Mouse (Mus musculus): ENCODE measurements around the gene Nemp1. TPM values are rescaled to one million over a fixed set of nuclear protein-coding genes. Genes with fewer than 3 reads are reported as not detected.

Nemp1 gene
- polyA plus RNA-seq, 1 experiment from 2014 or later, result 11.2 TPM

- ATAC-seq (replicated peaks; ENCODE audit: low FRiP score), result no peak
- Histone ChIP-seq H3K9ac (ENCODE audit: low read depth, low read length) (no peak overlapping the region), H3K4me2 (no peak overlapping the region), H3K9me3 (ENCODE audit: control insufficient read depth, low read length) (no peaks in the 10 kb centered on the region), H3K4me1 (replicated peaks; ENCODE audit: control insufficient read depth, insufficient read depth, low read length) (peaks cover 56% of the 10 kb centered on the region), H3K27ac (ENCODE audit: low read depth, low read length) (no peak overlapping the region), H3K36me3 (ENCODE audit: control insufficient read depth, insufficient read depth, low read length) (no peaks in the 10 kb centered on the region), H3K27me3 (replicated peaks; ENCODE audit: control insufficient read depth, insufficient read depth, low read length) (no peaks in the 10 kb centered on the region), H3K4me3 (ENCODE audit: low read depth, low read length) (no peak overlapping the region)
- no peak for DNase-seq (ENCODE audit: low spot score)
- 47% methylated on average over 5 of the region's 5 CpGs for WGBS
Measured at GRCm38 (mm10) chr10:127734434-127734833, 67.7 kb downstream of the Nemp1 start.

GRCm38 (mm10) chr10:127736266-127736665, 69.6 kb downstream of the Nemp1 start:
- no peaks in the 10 kb centered on the region for H3K27me3 ChIP-seq (replicated peaks; ENCODE audit: control insufficient read depth, insufficient read depth, low read length)
- ATAC-seq (replicated peaks; ENCODE audit: low FRiP score) (no peak), DNase-seq (ENCODE audit: low spot score) (no peak)
- no peak overlapping the region; the same call in 1 of the 2 replicates for H3K27ac ChIP-seq (ENCODE audit: low read depth, low read length)
- no peak overlapping the region for H3K4me2 ChIP-seq
- no peak overlapping the region for H3K4me3 ChIP-seq (ENCODE audit: low read depth, low read length)
- H3K9me3 ChIP-seq (ENCODE audit: control insufficient read depth, low read length), result no peaks in the 10 kb centered on the region
- H3K4me1 ChIP-seq (replicated peaks; ENCODE audit: control insufficient read depth, insufficient read depth, low read length), result peaks cover 47% of the 10 kb centered on the region
- H3K9ac ChIP-seq (ENCODE audit: low read depth, low read length), result no peak overlapping the region
- 65% methylated on average over 2 of the region's 2 CpGs for whole genome bisulfite sequencing
- no peaks in the 10 kb centered on the region for H3K36me3 ChIP-seq (ENCODE audit: control insufficient read depth, insufficient read depth, low read length)

- H3K4me1 ChIP-seq (replicated peaks; ENCODE audit: control insufficient read depth, insufficient read depth, low read length), result peaks cover 41% of the 10 kb centered on the region
- no peak overlapping the region for H3K4me2 ChIP-seq
- DNase-seq (ENCODE audit: low spot score), result no peak
- no peaks in the 10 kb centered on the region for H3K9me3 ChIP-seq (ENCODE audit: control insufficient read depth, low read length)
- no peak overlapping the region for H3K4me3 ChIP-seq (ENCODE audit: low read depth, low read length)
- H3K36me3 ChIP-seq (ENCODE audit: control insufficient read depth, insufficient read depth, low read length), result peaks cover 4% of the 10 kb centered on the region; the same call in 1 of the 2 replicates
- H3K9ac ChIP-seq (ENCODE audit: low read depth, low read length), result no peak overlapping the region
- no peak for ATAC-seq (replicated peaks; ENCODE audit: low FRiP score)
- no peak overlapping the region for H3K27ac ChIP-seq (ENCODE audit: low read depth, low read length)
- 43% methylated on average over 4 of the region's 4 CpGs for WGBS
- no peaks in the 10 kb centered on the region for H3K27me3 ChIP-seq (replicated peaks; ENCODE audit: control insufficient read depth, insufficient read depth, low read length)
Measured at GRCm38 (mm10) chr10:127736916-127737315, 70.2 kb downstream of the Nemp1 start.

GRCm38 (mm10) chr10:127737552-127737951, 70.9 kb downstream of the Nemp1 start:
- H3K4me1 ChIP-seq (replicated peaks; ENCODE audit: control insufficient read depth, insufficient read depth, low read length), result peaks cover 41% of the 10 kb centered on the region
- WGBS, result 21% methylated on average over 2 of the region's 2 CpGs
- H3K27ac ChIP-seq (ENCODE audit: low read depth, low read length), result no peak overlapping the region
- ATAC-seq (replicated peaks; ENCODE audit: low FRiP score) (no peak), DNase-seq (ENCODE audit: low spot score) (no peak)
- H3K4me2 ChIP-seq, result no peak overlapping the region
- H3K9me3 ChIP-seq (ENCODE audit: control insufficient read depth, low read length), result no peaks in the 10 kb centered on the region
- H3K36me3 ChIP-seq (ENCODE audit: control insufficient read depth, insufficient read depth, low read length), result peaks cover 10% of the 10 kb centered on the region
- no peaks in the 10 kb centered on the region for H3K27me3 ChIP-seq (replicated peaks; ENCODE audit: control insufficient read depth, insufficient read depth, low read length)
- no peak overlapping the region for H3K9ac ChIP-seq (ENCODE audit: low read depth, low read length)
- H3K4me3 ChIP-seq (ENCODE audit: low read depth, low read length), result no peak overlapping the region

GRCm38 (mm10) chr10:127738151-127738882, 71.6 kb downstream of the Nemp1 start:
- peak overlapping the region; percentile 41 for H3K9ac ChIP-seq (ENCODE audit: low read depth, low read length)

GRCm38 (mm10) chr10:127739083-127739660, 72.5 kb downstream of the Nemp1 start, which contains the start of gene Zbtb39:
Zbtb39 (plus strand) TSS chr10:127739538.
- Histone ChIP-seq H3K4me2 (peak within 1 kb of the TSS; percentile 88), H3K4me1 (replicated peaks; ENCODE audit: control insufficient read depth, insufficient read depth, low read length) (peaks cover 35% of the 10 kb centered on the region), H3K27me3 (replicated peaks; ENCODE audit: control insufficient read depth, insufficient read depth, low read length) (no peaks in the 10 kb centered on the region), H3K27ac (ENCODE audit: low read depth, low read length) (peak within 1 kb of the TSS; percentile 79), H3K4me3 (ENCODE audit: low read depth, low read length) (peak within 1 kb of the TSS; percentile 96), H3K9ac (ENCODE audit: low read depth, low read length) (peak within 1 kb of the TSS; percentile 95), H3K9me3 (ENCODE audit: control insufficient read depth, low read length) (no peaks in the 10 kb centered on the region), H3K36me3 (ENCODE audit: control insufficient read depth, insufficient read depth, low read length) (peaks cover 26% of the 10 kb centered on the region)
- WGBS, result under 1% methylated on average over 56 of the region's 61 CpGs
- DNase-seq (ENCODE audit: low spot score), result peak; percentile 82
- ATAC-seq (replicated peaks; ENCODE audit: low FRiP score), result peak; percentile 77

More at GRCm38 (mm10) chr10:127738151-127738882, 71.6 kb downstream of the Nemp1 start:
- ATAC-seq (replicated peaks; ENCODE audit: low FRiP score) (peak; percentile 44), DNase-seq (ENCODE audit: low spot score) (no peak)
- Histone ChIP-seq H3K4me1 (replicated peaks; ENCODE audit: control insufficient read depth, insufficient read depth, low read length) (peaks cover 41% of the 10 kb centered on the region), H3K27ac (ENCODE audit: low read depth, low read length) (peak overlapping the region; percentile 79), H3K4me3 (ENCODE audit: low read depth, low read length) (peak overlapping the region; percentile 96), H3K4me2 (peak overlapping the region; percentile 88), H3K27me3 (replicated peaks; ENCODE audit: control insufficient read depth, insufficient read depth, low read length) (no peaks in the 10 kb centered on the region), H3K36me3 (ENCODE audit: control insufficient read depth, insufficient read depth, low read length) (peaks cover 18% of the 10 kb centered on the region), H3K9me3 (ENCODE audit: control insufficient read depth, low read length) (no peaks in the 10 kb centered on the region)
- WGBS, result 32% methylated on average over 13 of the region's 13 CpGs

- Histone ChIP-seq H3K27ac (ENCODE audit: low read depth, low read length) (peak overlapping the region; percentile 79), H3K4me1 (replicated peaks; ENCODE audit: control insufficient read depth, insufficient read depth, low read length) (peaks cover 31% of the 10 kb centered on the region), H3K9ac (ENCODE audit: low read depth, low read length) (peak overlapping the region; percentile 95), H3K4me2 (peak overlapping the region; percentile 88), H3K27me3 (replicated peaks; ENCODE audit: control insufficient read depth, insufficient read depth, low read length) (no peaks in the 10 kb centered on the region), H3K9me3 (ENCODE audit: control insufficient read depth, low read length) (no peaks in the 10 kb centered on the region), H3K4me3 (ENCODE audit: low read depth, low read length) (peak overlapping the region; percentile 96), H3K36me3 (ENCODE audit: control insufficient read depth, insufficient read depth, low read length) (peaks cover 30% of the 10 kb centered on the region)
- under 1% methylated on average over 53 of the region's 55 CpGs for WGBS
- peak; percentile 66 for DNase-seq (ENCODE audit: low spot score)
- peak; percentile 47 for ATAC-seq (replicated peaks; ENCODE audit: low FRiP score)
Measured at GRCm38 (mm10) chr10:127739661-127740161, 73.0 kb downstream of the Nemp1 start.

- Histone ChIP-seq H3K9me3 (ENCODE audit: control insufficient read depth, low read length) (no peaks in the 10 kb centered on the region), H3K4me3 (ENCODE audit: low read depth, low read length) (no peak overlapping the region), H3K4me2 (no peak overlapping the region), H3K36me3 (ENCODE audit: control insufficient read depth, insufficient read depth, low read length) (peaks cover 43% of the 10 kb centered on the region), H3K4me1 (replicated peaks; ENCODE audit: control insufficient read depth, insufficient read depth, low read length) (peaks cover 15% of the 10 kb centered on the region), H3K27me3 (replicated peaks; ENCODE audit: control insufficient read depth, insufficient read depth, low read length) (no peaks in the 10 kb centered on the region), H3K27ac (ENCODE audit: low read depth, low read length) (no peak overlapping the region), H3K9ac (ENCODE audit: low read depth, low read length) (no peak overlapping the region)
- DNase-seq (ENCODE audit: low spot score) (no peak), ATAC-seq (replicated peaks; ENCODE audit: low FRiP score) (no peak)
- 67% methylated on average over 5 of the region's 5 CpGs for WGBS
Measured at GRCm38 (mm10) chr10:127744661-127745060, 78.0 kb downstream of the Nemp1 start.
